Mouse (Mus musculus): ENCODE data around the gene Tnrc18. TPM values are rescaled to one million over a fixed set of nuclear protein-coding genes. Genes with fewer than 3 reads are reported as not detected.
A peak's percentile ranks its signal among the peaks of the same experiment; 100 is the strongest.

Gene Tnrc18
- polyA plus RNA-seq, 1 experiment from 2014 or later: 3.4 TPM

DNA sequence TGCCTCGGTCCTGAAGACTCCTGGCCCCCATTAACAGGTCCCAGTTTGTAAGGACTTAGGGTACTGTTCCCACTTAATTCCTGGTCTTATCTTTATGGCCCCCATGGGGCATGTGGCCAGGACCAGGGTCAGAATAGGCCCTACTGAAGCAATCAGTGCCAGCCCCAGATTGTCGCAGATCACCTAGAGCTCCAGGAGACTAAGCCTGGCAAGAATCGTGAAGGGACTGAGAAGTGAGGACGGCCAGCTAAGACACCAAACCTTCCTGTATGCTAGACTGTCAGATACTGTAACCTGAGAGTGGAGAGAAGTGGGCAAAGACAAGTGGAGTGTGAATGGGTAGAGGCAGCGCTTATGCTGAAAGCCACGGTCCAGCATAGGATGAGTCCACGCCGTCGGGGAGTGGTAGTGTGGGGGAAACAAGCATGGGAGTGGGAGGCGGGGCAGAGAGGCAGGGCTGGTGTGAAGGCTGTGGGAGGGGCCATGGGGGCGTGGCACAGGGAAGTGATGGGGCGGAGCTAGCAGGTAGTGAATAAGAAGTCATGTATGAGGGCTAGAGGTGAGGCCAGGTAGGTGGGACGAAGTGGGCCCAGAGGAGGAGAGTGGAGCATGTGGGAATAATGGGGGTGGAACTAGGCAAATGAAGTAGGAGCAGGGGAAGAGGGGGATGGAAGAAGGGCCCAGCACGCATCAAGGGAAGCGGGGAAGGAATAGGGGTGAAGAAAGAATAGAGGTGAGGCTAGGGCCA, 116.4 kb downstream of the Tnrc18 start:
- 0 out of 2 replicates have a peak, but pooled peaks have one; percentile 10 for ATAC-seq (ENCODE audit: insufficient read depth)
- Histone ChIP-seq H3K4me1 (replicated peaks) (peaks cover 15% of the 10 kb centered on the region), H3K4me3 (replicated peaks) (no peak overlapping the region), H3K36me3 (replicated peaks) (no peaks in the 10 kb centered on the region), H3K27ac (replicated peaks) (no peak overlapping the region), H3K9ac (no peak overlapping the region), H3K4me2 (0 out of 2 replicates have a peak overlapping the region, but pooled peaks have one; percentile 74), H3K27me3 (peaks cover 69% of the 10 kb centered on the region), H3K9me3 (replicated peaks) (no peaks in the 10 kb centered on the region)
- 10% methylated on average over 15 of the region's 15 CpGs for WGBS (ENCODE audit: insufficient replicate concordance)

DNA sequence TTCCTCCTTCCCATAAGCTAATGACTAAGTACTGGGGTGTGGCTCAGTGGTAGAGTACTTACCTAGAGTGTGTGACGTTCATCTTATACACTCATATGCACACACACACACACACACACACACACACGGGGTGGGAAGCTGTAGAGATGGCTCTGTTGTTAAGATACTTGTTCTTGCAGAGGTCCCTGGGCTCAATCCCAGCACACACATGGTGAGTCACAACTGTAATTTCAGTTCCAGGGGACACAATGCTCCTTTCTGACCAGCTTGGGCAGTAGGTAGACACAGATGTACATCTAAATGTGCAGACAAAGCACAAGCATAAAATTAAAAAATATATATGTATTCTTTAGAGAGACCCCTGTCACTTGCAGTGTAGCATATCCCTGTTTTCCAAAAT, 119.7 kb downstream of the Tnrc18 start:
- no peaks in the 10 kb centered on the region for H3K36me3 ChIP-seq (replicated peaks)
- no peak overlapping the region for H3K9ac ChIP-seq
- peaks cover 63% of the 10 kb centered on the region for H3K27me3 ChIP-seq
- H3K4me3 ChIP-seq (replicated peaks): no peak overlapping the region
- WGBS (ENCODE audit: insufficient replicate concordance): 57% methylated on average over 2 of the region's 2 CpGs
- ATAC-seq (ENCODE audit: insufficient read depth): no peak
- no peak overlapping the region for H3K27ac ChIP-seq (replicated peaks)
- no peaks in the 10 kb centered on the region for H3K9me3 ChIP-seq (replicated peaks)
- H3K4me2 ChIP-seq: no peak overlapping the region
- H3K4me1 ChIP-seq (replicated peaks): peaks cover 15% of the 10 kb centered on the region

DNA sequence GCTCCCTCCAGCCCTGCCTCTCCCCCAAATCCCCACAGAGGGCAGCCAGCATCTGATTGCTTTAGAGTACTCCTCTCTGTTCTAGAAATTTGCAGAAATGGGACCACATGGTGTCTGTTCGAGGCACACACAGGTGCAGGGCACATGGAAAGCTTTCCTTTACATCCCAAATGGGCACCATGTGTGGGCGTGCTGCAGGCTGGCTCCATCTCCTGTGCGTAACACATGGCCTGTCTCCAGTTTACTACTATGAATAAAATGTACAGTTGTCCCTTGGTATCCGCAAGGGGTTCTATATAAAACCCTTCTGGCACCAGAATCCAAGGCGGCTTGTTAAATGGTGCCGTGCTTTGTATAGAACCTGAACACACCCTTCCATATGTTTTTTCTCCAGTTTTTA, 120.6 kb downstream of the Tnrc18 start:
- Histone ChIP-seq H3K27ac (replicated peaks) (no peak overlapping the region), H3K4me3 (replicated peaks) (no peak overlapping the region), H3K9me3 (replicated peaks) (no peaks in the 10 kb centered on the region), H3K36me3 (replicated peaks) (no peaks in the 10 kb centered on the region), H3K4me2 (no peak overlapping the region), H3K4me1 (replicated peaks) (peaks cover 8% of the 10 kb centered on the region), H3K27me3 (peaks cover 54% of the 10 kb centered on the region), H3K9ac (no peak overlapping the region)
- ATAC-seq (ENCODE audit: insufficient read depth): no peak
- 64% methylated on average over 6 of the region's 6 CpGs for WGBS (ENCODE audit: insufficient replicate concordance)

DNA sequence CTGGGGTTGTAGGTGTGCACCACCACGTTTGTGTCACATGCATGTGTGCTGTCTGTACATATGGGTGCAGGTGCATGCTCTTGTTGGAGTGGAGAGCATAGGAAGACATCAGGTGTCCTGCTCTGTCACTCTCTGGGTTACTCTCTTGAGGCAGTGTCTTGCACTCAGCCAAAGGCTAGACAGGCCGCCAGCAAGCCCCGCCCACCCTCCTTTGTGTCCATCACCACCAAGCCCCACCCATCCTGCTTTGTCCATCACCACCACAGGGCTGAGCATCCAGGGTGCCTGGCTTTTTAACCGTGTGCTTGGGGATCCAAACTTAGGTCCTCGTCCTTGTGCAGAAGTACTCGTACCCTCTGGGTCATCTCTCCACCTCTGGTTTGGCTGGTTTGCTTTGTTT, 121.2 kb downstream of the Tnrc18 start:
- Histone ChIP-seq H3K27me3 (peaks cover 48% of the 10 kb centered on the region), H3K4me1 (replicated peaks) (peaks cover 2% of the 10 kb centered on the region), H3K4me2 (no peak overlapping the region), H3K27ac (replicated peaks) (no peak overlapping the region), H3K9me3 (replicated peaks) (no peaks in the 10 kb centered on the region), H3K36me3 (replicated peaks) (no peaks in the 10 kb centered on the region), H3K4me3 (replicated peaks) (no peak overlapping the region), H3K9ac (no peak overlapping the region)
- ATAC-seq (ENCODE audit: insufficient read depth): no peak
- 29% methylated on average over 6 of the region's 6 CpGs for WGBS (ENCODE audit: insufficient replicate concordance)

DNA sequence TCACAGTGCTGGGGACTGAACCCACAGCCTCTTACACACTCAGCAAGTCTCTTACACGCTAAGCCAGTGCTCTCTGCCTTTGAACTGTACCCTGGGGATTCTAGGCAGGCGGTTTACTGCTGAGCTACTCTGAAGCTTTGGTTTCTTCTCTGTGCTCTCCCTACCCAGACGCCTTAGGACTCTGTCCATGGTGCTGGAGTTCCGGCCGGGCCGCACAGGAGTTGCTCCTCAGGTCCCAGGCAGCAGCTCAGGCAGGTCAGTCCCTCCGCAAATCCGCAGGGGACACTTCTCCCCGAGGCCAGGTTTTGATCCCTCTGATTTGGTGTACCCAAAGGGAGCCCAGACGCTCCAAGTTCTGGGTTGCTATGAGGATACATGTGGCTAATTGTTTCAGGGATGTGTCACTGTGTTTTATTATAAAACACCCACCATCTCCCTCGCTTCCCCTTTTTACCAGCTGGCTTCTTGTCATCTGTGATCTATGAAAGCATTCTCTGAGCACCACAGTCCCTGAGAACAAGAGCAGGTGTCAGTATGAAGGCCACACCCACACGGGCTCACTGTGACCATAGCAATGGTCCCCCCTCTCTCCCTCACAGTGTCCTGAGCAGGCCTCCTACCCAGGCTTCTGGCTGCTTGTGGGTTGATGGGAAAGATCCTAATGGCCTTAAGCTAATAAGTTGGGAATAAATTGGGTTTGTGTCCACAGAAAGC, 122.7 kb downstream of the Tnrc18 start:
- no peaks in the 10 kb centered on the region for H3K9me3 ChIP-seq (replicated peaks)
- no peak overlapping the region for H3K27ac ChIP-seq (replicated peaks)
- H3K4me3 ChIP-seq (replicated peaks): no peak overlapping the region
- no peak for ATAC-seq (ENCODE audit: insufficient read depth)
- H3K4me2 ChIP-seq: no peak overlapping the region
- WGBS (ENCODE audit: insufficient replicate concordance): 7% methylated on average over 12 of the region's 12 CpGs
- no peaks in the 10 kb centered on the region for H3K4me1 ChIP-seq (replicated peaks)
- H3K36me3 ChIP-seq (replicated peaks): no peaks in the 10 kb centered on the region
- no peak overlapping the region for H3K9ac ChIP-seq
- H3K27me3 ChIP-seq: peaks cover 34% of the 10 kb centered on the region

DNA sequence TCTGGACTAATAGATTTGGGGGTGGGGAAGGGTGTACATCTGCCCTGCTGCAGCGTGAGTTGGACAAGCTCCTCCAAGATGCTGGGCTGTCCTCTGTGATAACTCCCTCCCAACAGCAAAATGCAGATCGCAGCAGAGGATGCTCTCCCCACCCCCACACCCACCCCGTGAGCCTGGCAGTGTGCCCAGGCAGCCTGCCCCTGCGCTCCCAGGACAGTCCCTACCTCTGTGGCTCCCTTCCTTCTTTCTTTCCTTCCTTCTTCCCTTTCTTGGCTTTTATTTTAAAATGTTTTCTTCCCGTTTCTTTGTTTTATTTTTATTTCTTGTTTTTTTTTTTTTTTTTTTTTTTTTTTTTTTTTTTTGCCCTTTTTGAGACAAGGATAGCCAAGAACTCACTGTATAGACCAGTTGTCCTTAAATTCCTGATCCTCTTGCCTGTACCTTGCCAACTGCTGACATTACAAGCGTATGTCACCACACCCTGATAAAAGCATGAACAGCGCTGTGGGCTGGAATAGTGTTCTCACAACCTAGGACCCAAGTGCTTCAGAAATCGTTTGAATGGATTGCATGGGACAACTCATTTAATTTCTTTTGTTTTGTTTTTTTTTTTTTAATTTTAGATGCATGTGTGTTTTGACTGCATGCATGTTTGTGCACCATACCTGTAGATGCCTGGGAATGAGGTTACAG, 123.6 kb downstream of the Tnrc18 start:
- Histone ChIP-seq H3K4me3 (replicated peaks) (no peak overlapping the region), H3K27ac (replicated peaks) (no peak overlapping the region), H3K36me3 (replicated peaks) (no peaks in the 10 kb centered on the region), H3K9me3 (replicated peaks) (no peaks in the 10 kb centered on the region), H3K9ac (no peak overlapping the region), H3K4me2 (no peak overlapping the region), H3K27me3 (peaks cover 28% of the 10 kb centered on the region), H3K4me1 (replicated peaks) (no peaks in the 10 kb centered on the region)
- 38% methylated on average over 8 of the region's 8 CpGs for WGBS (ENCODE audit: insufficient replicate concordance)
- no peak for ATAC-seq (ENCODE audit: insufficient read depth)

DNA sequence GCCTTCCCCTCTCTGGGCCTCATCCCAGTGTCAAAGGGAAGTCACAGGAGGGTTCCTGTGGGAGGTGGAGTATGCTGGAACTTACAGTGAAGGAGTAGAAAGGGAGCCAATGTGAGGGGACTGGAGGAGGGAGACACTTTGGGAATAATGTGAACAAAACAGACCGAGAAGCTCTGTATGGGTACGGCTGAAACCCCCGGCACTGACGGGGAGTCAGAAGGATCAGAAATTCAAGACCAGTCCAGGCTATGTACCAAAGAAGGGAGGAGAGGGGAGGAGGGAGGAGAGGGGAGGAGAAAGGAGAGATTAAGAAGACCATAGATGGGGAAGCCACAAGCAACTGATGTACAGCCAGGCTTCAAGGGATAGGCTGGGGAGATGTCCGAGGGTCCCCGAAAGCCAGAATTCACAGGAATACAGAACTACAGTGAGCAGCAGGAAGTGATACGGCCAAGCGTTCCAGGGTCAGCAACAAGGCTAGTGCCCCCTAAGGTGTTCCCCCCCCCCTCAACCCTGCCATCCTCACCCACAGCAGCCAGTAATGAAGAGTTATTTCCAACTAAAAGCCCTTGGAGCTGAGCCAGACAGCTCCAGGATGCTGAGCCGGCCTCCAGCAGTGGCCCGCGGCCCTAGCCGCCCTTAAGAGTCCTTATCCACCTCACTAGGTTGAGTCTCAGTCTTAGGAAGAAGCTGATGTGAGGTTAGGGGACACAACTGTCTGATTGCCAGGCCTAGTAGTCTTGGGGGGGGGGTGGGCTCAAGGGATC, 124.3 kb downstream of the Tnrc18 start:
- Histone ChIP-seq H3K36me3 (replicated peaks) (no peaks in the 10 kb centered on the region), H3K9ac (no peak overlapping the region), H3K4me2 (no peak overlapping the region), H3K4me1 (replicated peaks) (no peaks in the 10 kb centered on the region), H3K27me3 (peaks cover 23% of the 10 kb centered on the region), H3K9me3 (replicated peaks) (no peaks in the 10 kb centered on the region), H3K4me3 (replicated peaks) (no peak overlapping the region), H3K27ac (replicated peaks) (no peak overlapping the region)
- ATAC-seq (ENCODE audit: insufficient read depth): no peak
- WGBS (ENCODE audit: insufficient replicate concordance): 72% methylated on average over 12 of the region's 12 CpGs

DNA sequence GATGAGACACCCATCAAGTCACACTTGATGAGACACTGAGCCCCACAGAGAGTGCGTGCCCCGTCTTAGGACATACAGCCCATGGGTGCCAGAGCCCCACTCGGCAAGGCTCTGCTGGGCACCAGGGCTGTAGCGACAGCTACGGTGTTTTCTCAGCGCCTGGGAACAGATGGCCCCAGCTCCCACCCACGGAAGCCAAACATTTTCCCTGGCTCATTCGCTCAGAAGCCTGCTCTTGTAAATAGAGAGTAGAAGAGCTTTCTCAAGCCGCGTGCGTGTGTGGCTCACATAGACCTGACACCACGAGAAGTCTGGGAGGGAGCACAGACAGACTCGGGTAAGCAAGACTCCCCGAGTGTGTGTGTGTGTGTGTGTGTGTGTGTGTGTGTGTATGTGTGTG, 125.2 kb downstream of the Tnrc18 start, which contains the start of gene Slc29a4:
TSS of gene Slc29a4 (plus strand) at position 265 of the 400 bp plus-strand sequence.
- WGBS (ENCODE audit: insufficient replicate concordance): 61% methylated on average over 14 of the region's 14 CpGs
- no peak within 1 kb of the TSS for H3K4me3 ChIP-seq (replicated peaks)
- H3K9me3 ChIP-seq (replicated peaks): no peaks in the 10 kb centered on the region
- no peaks in the 10 kb centered on the region for H3K4me1 ChIP-seq (replicated peaks)
- ATAC-seq (ENCODE audit: insufficient read depth): no peak
- H3K36me3 ChIP-seq (replicated peaks): no peaks in the 10 kb centered on the region
- H3K9ac ChIP-seq: no peak within 1 kb of the TSS
- H3K27me3 ChIP-seq: peaks cover 18% of the 10 kb centered on the region
- H3K27ac ChIP-seq (replicated peaks): no peak within 1 kb of the TSS
- H3K4me2 ChIP-seq: no peak within 1 kb of the TSS

DNA sequence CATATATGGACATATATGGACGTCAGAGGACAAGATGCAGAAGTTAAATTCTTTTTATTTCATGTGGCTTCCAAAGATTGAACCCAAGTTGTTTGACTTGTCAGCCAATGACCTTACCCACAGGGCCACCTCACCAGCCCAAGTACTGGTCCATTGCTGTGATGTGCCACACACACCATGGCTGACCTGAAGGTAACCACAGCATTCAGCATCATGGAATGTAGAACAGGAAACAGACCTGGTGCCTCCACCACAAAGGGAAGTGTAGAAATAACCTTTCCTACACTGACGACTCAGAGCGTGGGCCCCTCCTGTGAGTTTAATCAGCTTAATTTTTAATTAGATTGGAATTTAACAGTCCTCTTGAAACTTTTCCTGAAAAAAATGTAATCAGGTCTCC, 127.1 kb downstream of the Tnrc18 start:
- no peak overlapping the region for H3K4me2 ChIP-seq
- 41% methylated on average over 3 of the region's 3 CpGs for WGBS (ENCODE audit: insufficient replicate concordance)
- no peak overlapping the region for H3K9ac ChIP-seq
- H3K4me1 ChIP-seq (replicated peaks): no peaks in the 10 kb centered on the region
- no peak overlapping the region for H3K4me3 ChIP-seq (replicated peaks)
- no peaks in the 10 kb centered on the region for H3K9me3 ChIP-seq (replicated peaks)
- H3K27me3 ChIP-seq: peaks cover 14% of the 10 kb centered on the region
- ATAC-seq (ENCODE audit: insufficient read depth): no peak
- no peaks in the 10 kb centered on the region for H3K36me3 ChIP-seq (replicated peaks)
- no peak overlapping the region for H3K27ac ChIP-seq (replicated peaks)

DNA sequence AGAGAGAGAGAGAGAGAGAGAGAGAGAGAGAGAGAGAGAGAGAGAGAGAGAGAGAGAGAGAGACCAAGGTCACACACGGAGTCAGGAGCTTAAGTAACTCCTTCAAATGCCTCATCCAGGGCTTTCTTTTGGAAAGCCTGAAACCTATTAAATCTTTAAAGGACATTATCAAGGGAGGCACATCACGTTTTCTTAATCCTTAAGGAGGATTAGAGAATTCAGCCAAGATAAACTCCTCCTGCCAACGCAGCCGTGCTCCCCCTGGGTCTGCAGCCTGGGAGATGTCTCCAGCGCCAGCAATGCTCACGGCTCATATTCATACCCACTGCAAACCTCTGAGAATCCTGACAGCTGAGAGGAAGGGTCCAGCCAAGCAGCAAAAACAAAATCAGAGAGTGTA, 128.6 kb downstream of the Tnrc18 start:
- Histone ChIP-seq H3K27me3 (peaks cover 5% of the 10 kb centered on the region), H3K27ac (replicated peaks) (no peak overlapping the region), H3K4me1 (replicated peaks) (no peaks in the 10 kb centered on the region), H3K9ac (no peak overlapping the region), H3K4me3 (replicated peaks) (no peak overlapping the region), H3K36me3 (replicated peaks) (no peaks in the 10 kb centered on the region), H3K9me3 (replicated peaks) (no peaks in the 10 kb centered on the region), H3K4me2 (no peak overlapping the region)
- 43% methylated on average over 6 of the region's 6 CpGs for WGBS (ENCODE audit: insufficient replicate concordance)
- no peak for ATAC-seq (ENCODE audit: insufficient read depth)
